Mouse (Mus musculus) hindbrain, embryonic 15.5 days (tissue): ENCODE results near the gene Tmem186. TPM values are rescaled to one million over a fixed set of nuclear protein-coding genes. Genes with fewer than 3 reads are reported as not detected.

Experiments used
- ATAC-seq: fragments of 200-750 bp; cut with Nextera tagmentation; 2 replicates; pipeline ENCODE4 v1.8.0; 2017; ENCODE audit warnings: low read depth, moderate number of reproducible peaks, moderate TSS enrichment; ENCODE audit not compliant: low FRiP score
- H3K27ac ChIP-seq: fragments of 300-500 bp; sonication (generic); replicated peaks from 2 replicates; pipeline ENCODE4 v1.5.1; 2015; ENCODE audit warnings: mild to moderate bottlenecking, inconsistent platforms
- H3K27me3 ChIP-seq: fragments of 300-500 bp; sonication (generic); 2 replicates; pipeline ENCODE4 v1.6.1; 2015; ENCODE audit warnings: control low read depth, inconsistent platforms
- H3K36me3 ChIP-seq: fragments of 300-500 bp; sonication (generic); 2 replicates; pipeline ENCODE4 v1.6.1; 2015; ENCODE audit warnings: control low read depth, inconsistent platforms
- H3K4me1 ChIP-seq: fragments of 300-500 bp; sonication (generic); replicated peaks from 2 replicates; pipeline ENCODE4 v1.6.1; 2015; ENCODE audit warnings: control low read depth, inconsistent platforms
- H3K4me2 ChIP-seq: fragments of 300-500 bp; sonication (generic); 2 replicates; pipeline ENCODE4 v1.6.1; 2015; ENCODE audit warnings: moderate library complexity, mild to moderate bottlenecking, inconsistent platforms
- H3K4me3 ChIP-seq: fragments of 300-500 bp; sonication (generic); 2 replicates; pipeline ENCODE4 v1.5.1; 2015; ENCODE audit warnings: mild to moderate bottlenecking, inconsistent platforms
- H3K9ac ChIP-seq: fragments of 300-500 bp; sonication (generic); 2 replicates; pipeline ENCODE4 v1.6.1; 2015; ENCODE audit warnings: inconsistent platforms
- H3K9me3 ChIP-seq: fragments of 300-500 bp; sonication (generic); 2 replicates; pipeline ENCODE4 v1.6.1; 2016; ENCODE audit warnings: control low read depth, inconsistent platforms
- WGBS: fragments of 180-500 bp; shearing (Covaris S2); methylation state at CpG from one replicate; pipeline ENCODE4 v1.1.7; 2015; 5-methylcytosine and 5-hydroxymethylcytosine counted together
- polyA plus RNA-seq: library from polyadenylated mRNA; unstranded; fragments of >200 nt; fragmentation: Nextera tagmentation; extraction: Ambion mirVana; gene quantifications from 2 replicates; pipeline ENCODE4 v1.2.1, GENCODE M21; 2015

Gene Tmem186
- polyA plus RNA-seq, 1 experiment from 2014 or later, result 20.2 TPM

DNA sequence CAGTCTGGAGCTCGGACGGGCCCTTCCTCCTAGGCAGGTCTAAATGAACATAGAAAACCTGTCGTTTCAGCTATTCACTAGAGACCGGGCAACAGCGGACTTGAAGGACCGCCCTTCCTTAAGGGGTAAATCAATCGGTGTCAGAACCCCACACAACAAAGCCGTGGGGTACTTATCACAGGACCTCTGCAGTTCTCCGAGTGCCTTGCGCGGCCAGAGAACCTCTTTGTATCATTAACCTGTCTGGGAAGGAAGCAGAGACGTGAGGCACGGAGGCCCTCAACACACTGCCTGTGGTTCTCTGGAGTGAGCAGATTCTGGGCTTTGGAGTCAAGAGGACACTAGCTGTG is 670 bp downstream of the Tmem186 start:
- Histone ChIP-seq H3K4me1 (peaks cover 35% of the 10 kb centered on the region), H3K9ac (peak overlapping the region; percentile 68), H3K9me3 (no peaks in the 10 kb centered on the region), H3K4me2 (peak overlapping the region; percentile 93), H3K4me3 (peak overlapping the region; percentile 67), H3K36me3 (peaks cover 5% of the 10 kb centered on the region), H3K27me3 (no peaks in the 10 kb centered on the region), H3K27ac (peak overlapping the region; percentile 90)
- ATAC-seq, result peak; percentile 28
- 0% methylated on average over 13 of the region's 13 CpGs for WGBS

DNA sequence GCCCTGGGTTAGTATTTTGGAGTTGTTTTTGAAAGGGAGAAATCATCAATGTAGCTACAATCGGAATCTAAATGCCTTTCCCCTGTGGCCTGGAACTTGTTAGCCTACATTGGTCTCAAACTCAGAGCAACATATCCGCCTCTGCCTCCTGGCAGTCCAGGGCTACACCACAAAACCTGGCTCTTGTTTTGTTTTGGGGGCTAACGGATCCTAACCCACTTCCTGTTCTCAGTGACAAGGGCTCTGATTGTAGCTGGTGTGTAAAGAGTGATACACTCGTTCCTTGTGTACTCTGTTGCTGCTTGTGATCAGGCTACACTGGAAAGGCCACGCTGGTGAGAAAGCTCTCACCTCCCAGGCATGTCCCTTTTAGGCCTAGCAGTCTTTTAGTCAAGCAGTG is 6.1 kb downstream of the Tmem186 start:
- Histone ChIP-seq H3K4me3 (no peak overlapping the region), H3K9ac (no peak overlapping the region), H3K36me3 (peaks cover 5% of the 10 kb centered on the region), H3K27ac (no peak overlapping the region), H3K9me3 (no peaks in the 10 kb centered on the region), H3K27me3 (no peaks in the 10 kb centered on the region), H3K4me1 (peaks cover 16% of the 10 kb centered on the region), H3K4me2 (no peak overlapping the region)
- WGBS, result 93% methylated on average over 5 of the region's 5 CpGs
- ATAC-seq, result no peak

DNA sequence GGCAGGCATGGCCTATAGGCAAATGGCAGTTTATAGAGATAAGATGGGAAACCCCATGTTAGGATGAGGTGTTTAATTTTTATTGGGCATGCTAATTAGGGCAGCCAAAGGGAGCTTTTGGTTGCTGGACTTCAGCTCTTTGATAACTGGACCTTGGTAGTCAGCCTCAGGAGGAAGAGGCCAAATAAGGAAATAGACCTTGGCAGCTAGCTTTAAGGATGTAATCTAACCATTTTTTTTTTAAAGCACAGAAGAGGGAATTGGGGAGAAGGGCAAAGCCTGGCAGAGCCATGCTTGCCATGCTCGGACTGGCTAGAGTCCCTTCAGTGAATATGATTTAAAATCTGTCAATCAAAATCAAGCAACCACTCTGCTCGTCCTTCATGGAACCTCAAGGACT is 7.1 kb downstream of the Tmem186 start:
- Histone ChIP-seq H3K4me2 (no peak overlapping the region), H3K27me3 (no peaks in the 10 kb centered on the region), H3K9me3 (no peaks in the 10 kb centered on the region), H3K9ac (no peak overlapping the region), H3K4me3 (no peak overlapping the region), H3K36me3 (peaks cover 5% of the 10 kb centered on the region), H3K27ac (no peak overlapping the region), H3K4me1 (0 out of 2 replicates have a peak, but pooled peaks cover 6% of the 10 kb centered on the region)
- WGBS, result 73% methylated on average over 2 of the region's 2 CpGs
- ATAC-seq, result no peak

DNA sequence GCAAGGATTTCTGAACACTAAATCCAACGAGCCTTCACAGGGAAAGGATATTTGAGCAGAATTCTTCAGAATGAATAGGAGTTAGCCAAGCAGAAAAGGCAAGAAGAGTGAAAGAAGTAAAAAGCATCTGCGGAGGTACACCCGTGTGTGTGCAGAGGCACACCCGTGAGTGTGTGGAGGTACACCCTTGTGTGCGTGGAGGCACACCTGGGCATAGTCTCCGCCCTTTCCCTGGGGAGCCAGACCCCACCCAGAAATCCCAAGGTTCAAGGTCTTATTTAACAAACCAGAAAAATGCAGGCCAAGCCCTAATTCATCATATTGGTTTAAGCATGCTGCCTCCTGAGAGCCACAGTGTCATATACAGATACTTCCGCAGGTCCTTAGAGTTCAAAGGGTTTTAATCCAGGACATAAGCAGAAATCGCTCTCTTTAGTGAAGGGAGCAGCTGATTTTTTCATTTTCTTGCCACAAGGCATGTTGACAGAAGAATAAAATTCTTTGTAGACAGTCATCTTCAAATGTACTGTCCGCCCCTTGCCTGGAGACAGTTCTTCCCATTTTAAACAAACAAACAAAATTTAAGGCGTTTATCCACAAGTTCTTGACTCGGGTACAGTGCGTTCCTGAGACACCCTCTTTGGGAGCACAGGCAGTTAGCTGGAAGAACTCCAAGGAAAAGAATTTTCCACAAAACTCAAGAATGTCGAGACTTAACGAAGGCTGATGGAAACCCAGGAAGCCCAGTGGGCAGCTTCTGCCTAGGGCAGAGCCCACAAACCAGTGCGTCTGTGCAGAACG is 17.0 kb downstream of the Tmem186 start:
- Histone ChIP-seq H3K9ac (no peak overlapping the region), H3K36me3 (peaks cover 15% of the 10 kb centered on the region), H3K4me1 (no peaks in the 10 kb centered on the region), H3K27ac (no peak overlapping the region), H3K9me3 (no peaks in the 10 kb centered on the region), H3K27me3 (no peaks in the 10 kb centered on the region), H3K4me2 (no peak overlapping the region), H3K4me3 (no peak overlapping the region)
- no peak for ATAC-seq
- 80% methylated on average over 16 of the region's 16 CpGs for WGBS

DNA sequence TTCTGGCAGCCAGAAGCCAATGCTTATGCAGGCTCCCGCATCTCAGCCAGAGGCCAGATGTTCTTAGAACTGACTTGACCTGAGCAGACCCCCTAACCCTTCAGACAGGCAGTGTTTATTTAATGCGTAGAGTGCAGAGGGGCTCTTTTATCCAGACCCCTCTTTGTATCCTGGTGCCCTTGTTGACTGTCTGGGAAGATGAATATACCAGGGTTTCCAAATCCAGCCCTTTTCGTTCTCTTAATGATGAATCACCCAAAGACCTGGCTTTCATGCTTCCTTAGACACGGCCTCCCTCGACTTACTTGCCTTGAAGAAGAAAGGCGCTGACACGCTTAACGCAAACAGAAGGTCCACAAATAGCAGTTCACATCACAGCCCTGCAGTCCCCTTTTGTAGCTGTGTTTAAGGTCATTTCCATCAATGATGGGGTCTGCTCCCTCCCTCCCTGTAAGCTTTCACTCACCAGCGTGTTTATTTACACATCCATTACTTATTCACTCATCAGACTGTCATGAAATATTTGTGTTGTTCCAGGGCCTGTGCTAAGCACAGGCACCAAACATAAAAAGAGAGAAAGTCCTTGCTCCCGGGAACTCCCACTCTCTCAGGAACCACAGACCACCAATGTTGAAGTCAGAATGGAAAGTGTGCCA is 17.7 kb downstream of the Tmem186 start:
- peaks cover 15% of the 10 kb centered on the region for H3K36me3 ChIP-seq
- H3K4me1 ChIP-seq, result no peaks in the 10 kb centered on the region
- no peak overlapping the region for H3K4me3 ChIP-seq
- no peak for ATAC-seq
- 15% methylated on average over 10 of the region's 10 CpGs for WGBS
- no peak overlapping the region for H3K4me2 ChIP-seq
- H3K27ac ChIP-seq, result no peak overlapping the region
- H3K9me3 ChIP-seq, result no peaks in the 10 kb centered on the region
- no peak overlapping the region for H3K9ac ChIP-seq
- H3K27me3 ChIP-seq, result no peaks in the 10 kb centered on the region

DNA sequence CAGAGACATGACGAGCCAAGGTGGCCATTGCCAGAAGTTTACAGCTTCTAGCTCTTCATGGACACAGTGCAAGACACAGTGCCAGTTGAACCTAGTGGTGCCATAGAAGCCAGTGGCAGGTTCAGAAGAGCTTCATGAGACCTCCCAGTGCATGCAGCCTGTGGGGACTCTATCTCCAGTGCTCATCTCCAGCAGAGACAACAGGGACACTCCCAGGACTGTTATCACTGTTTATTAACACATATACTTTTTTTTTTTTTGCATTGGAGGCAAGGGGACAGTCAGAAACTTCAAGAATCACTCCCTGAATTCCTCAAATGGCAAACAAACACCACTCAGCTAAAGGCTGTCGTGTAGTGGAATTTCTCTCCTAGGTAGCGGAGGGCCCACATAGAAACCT is 24.1 kb downstream of the Tmem186 start:
- Histone ChIP-seq H3K27ac (no peak overlapping the region), H3K9me3 (no peaks in the 10 kb centered on the region), H3K27me3 (0 out of 2 replicates have a peak, but pooled peaks cover 2% of the 10 kb centered on the region), H3K36me3 (peaks cover 40% of the 10 kb centered on the region), H3K9ac (no peak overlapping the region), H3K4me3 (no peak overlapping the region), H3K4me1 (no peaks in the 10 kb centered on the region), H3K4me2 (no peak overlapping the region)
- WGBS, result 92% methylated on average over 3 of the region's 3 CpGs
- ATAC-seq, result no peak

DNA sequence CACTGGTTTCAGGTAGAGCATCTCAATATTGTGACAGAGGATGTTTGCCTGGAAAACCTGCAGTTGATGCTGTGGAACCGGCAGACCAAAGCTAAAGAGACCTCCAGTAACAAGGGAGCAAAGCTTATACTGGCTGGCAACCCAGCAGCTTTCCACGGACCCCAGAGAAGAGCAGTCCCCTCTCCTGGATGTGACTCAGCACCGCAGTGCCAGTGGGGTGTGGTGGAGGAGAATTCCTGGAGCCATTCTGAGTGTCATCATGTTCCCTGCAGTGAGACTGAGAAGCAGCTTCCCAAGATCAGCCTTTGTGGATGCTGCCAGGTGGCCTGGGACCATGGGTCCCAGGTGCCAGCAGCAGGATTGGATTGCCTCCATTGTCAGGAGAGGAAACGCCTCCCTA is 24.5 kb downstream of the Tmem186 start:
- H3K27me3 ChIP-seq, result 0 out of 2 replicates have a peak, but pooled peaks cover 2% of the 10 kb centered on the region
- peaks cover 39% of the 10 kb centered on the region for H3K36me3 ChIP-seq
- H3K4me1 ChIP-seq, result no peaks in the 10 kb centered on the region
- H3K4me2 ChIP-seq, result no peak overlapping the region
- no peak for ATAC-seq
- no peak overlapping the region for H3K9ac ChIP-seq
- no peak overlapping the region for H3K27ac ChIP-seq
- no peak overlapping the region for H3K4me3 ChIP-seq
- WGBS, result 80% methylated on average over 4 of the region's 4 CpGs
- no peaks in the 10 kb centered on the region for H3K9me3 ChIP-seq

DNA sequence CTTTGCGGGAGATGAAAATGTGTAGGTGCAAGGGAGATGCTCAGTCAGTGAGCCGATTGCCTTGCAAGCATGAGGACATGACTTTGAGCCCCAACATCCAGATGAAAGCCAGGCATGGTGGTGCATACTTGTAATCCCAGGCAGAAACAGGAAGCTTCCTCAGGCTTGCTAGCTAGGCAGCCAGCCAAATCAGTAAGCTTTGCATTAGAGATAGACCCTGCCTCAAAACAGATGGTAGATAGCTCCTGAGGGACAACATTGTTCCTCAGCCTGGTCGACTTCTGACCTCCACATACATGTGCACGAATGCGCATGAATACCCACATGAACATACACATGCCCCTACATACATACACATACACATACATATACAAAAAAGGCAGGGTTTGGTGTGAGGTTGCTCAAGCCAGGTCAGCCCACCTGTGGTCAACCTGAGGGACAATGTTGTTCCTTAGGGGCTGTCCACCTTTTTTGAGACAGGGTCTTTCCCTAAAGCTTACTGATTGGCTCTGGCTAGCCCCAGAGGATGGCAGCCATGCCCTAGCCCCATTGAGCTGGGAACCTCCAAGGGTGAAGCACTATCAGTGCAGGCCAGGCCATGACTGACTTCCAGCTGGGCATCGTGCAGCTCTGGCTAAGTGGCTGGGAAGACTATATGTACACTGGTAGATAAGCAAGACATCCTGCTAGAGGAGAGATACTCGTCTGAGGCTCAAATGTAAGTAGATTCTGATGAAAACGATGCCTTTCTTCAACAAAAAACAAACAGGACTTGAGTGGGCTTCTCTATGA is 25.1 kb downstream of the Tmem186 start:
- Histone ChIP-seq H3K4me2 (no peak overlapping the region), H3K9ac (no peak overlapping the region), H3K36me3 (peaks cover 39% of the 10 kb centered on the region), H3K4me3 (no peak overlapping the region), H3K9me3 (no peaks in the 10 kb centered on the region), H3K27ac (no peak overlapping the region), H3K27me3 (0 out of 2 replicates have a peak, but pooled peaks cover 2% of the 10 kb centered on the region), H3K4me1 (no peaks in the 10 kb centered on the region)
- WGBS, result 85% methylated on average over 8 of the region's 8 CpGs
- ATAC-seq, result no peak

DNA sequence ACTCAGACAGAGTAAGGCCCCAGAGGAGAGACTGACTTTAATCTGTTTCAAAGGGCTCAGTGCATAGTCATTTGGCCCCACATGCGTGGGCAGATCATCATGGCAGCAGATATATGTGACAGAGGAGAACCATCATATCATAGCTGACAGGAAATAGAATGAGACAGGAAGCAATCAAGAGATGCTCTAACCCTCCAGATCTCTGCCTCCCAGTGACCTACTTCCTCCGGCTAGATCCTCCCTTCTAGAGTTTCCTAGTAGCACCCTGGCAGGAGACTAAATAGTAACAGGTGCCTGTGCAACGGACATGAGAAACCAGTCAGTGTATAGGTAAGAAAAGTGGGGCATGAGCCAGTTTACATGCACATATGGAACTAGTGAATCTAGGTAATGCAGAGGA is 27.1 kb downstream of the Tmem186 start:
- Histone ChIP-seq H3K27ac (no peak overlapping the region), H3K4me2 (no peak overlapping the region), H3K9me3 (no peaks in the 10 kb centered on the region), H3K27me3 (0 out of 2 replicates have a peak, but pooled peaks cover 2% of the 10 kb centered on the region), H3K4me1 (no peaks in the 10 kb centered on the region), H3K36me3 (peaks cover 33% of the 10 kb centered on the region), H3K9ac (no peak overlapping the region), H3K4me3 (no peak overlapping the region)
- 86% methylated on average over 3 of the region's 3 CpGs for WGBS
- no peak for ATAC-seq

DNA sequence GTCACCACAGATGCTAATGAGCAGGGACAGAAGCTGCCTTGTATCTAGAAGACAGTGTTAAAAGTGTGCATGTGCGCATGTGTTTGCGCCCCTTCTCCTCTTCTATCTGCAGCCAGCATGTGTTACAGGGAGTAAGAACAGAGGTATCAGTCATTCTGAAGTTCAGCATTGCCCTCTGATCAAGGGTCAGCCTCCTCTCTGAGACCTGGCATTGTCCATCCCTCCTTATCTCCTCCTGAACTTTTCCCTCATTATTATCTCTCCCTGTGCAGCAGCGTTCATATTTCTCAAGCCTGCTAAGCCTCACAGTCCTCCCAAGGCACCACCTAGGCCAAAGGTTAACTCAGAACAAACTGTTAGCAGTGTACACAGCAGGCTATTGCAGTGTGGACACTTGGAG is 33.7 kb downstream of the Tmem186 start:
- 86% methylated on average over 3 of the region's 3 CpGs for WGBS
- no peaks in the 10 kb centered on the region for H3K27me3 ChIP-seq
- no peak overlapping the region for H3K27ac ChIP-seq
- no peak overlapping the region for H3K9ac ChIP-seq
- no peak overlapping the region for H3K4me3 ChIP-seq
- no peak overlapping the region for H3K4me2 ChIP-seq
- no peaks in the 10 kb centered on the region for H3K9me3 ChIP-seq
- H3K36me3 ChIP-seq, result peaks cover 23% of the 10 kb centered on the region
- no peaks in the 10 kb centered on the region for H3K4me1 ChIP-seq
- ATAC-seq, result no peak

DNA sequence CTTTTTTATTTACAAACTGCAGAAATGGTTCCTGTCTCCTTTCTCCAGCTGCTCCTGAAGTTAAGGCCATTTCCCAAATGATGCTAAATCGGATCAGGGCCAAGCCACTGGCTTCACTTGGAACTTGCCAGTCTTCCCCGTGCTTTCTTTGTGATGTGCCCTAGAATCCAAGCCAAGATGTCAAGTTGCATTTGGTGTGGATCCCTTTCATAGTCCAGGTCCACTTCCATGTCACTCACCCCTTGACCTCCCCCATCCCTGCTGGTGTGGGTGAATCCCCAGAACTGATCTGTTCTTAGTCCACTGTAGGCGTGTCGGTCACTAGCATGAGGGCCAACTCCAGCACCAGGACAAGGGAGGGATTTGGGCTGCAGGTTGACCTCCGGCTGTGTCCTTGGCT is 40.0 kb downstream of the Tmem186 start:
- Histone ChIP-seq H3K9me3 (no peaks in the 10 kb centered on the region), H3K4me3 (no peak overlapping the region), H3K4me2 (no peak overlapping the region), H3K27me3 (no peaks in the 10 kb centered on the region), H3K27ac (no peak overlapping the region), H3K36me3 (0 out of 2 replicates have a peak, but pooled peaks cover 4% of the 10 kb centered on the region), H3K4me1 (no peaks in the 10 kb centered on the region), H3K9ac (no peak overlapping the region)
- no peak for ATAC-seq
- WGBS, result 89% methylated on average over 5 of the region's 5 CpGs

DNA sequence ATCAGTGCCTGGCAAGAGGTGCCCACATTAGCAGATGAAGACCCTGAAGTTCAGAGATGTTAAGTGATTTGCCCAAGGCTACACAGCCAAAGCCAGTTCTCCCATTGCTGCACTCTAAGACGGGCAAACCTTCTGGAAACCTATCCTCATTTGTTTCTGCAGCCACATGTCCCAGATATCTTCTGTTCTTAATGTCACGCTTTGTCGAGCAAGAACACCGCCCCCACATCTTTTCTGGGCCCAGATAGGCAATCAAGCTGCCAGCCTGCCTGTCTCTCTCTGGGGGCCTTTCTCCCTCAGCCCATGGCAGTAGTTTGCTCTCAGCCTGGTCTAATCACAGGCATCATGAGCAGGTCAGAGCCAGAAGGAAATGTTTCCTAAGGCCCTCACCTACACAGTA is 41.2 kb downstream of the Tmem186 start:
- H3K4me1 ChIP-seq, result no peaks in the 10 kb centered on the region
- H3K4me3 ChIP-seq, result no peak overlapping the region
- H3K4me2 ChIP-seq, result no peak overlapping the region
- ATAC-seq, result no peak
- 0 out of 2 replicates have a peak, but pooled peaks cover 4% of the 10 kb centered on the region for H3K36me3 ChIP-seq
- no peak overlapping the region for H3K27ac ChIP-seq
- 63% methylated on average over 4 of the region's 4 CpGs for WGBS
- no peaks in the 10 kb centered on the region for H3K27me3 ChIP-seq
- no peak overlapping the region for H3K9ac ChIP-seq
- no peaks in the 10 kb centered on the region for H3K9me3 ChIP-seq
